Mouse (Mus musculus) limb, embryonic 14.5 days (tissue): ENCODE data around the gene Fkbp2. TPM values are rescaled to one million over a fixed set of nuclear protein-coding genes. Genes with fewer than 3 reads are reported as not detected.

ENCODE experiments used
- ATAC-seq: fragments of 200-750 bp; cut with Nextera tagmentation; 2 replicates; pipeline ENCODE4 v1.8.0; 2017; ENCODE audit warnings: low read depth, moderate number of reproducible peaks, moderate TSS enrichment; ENCODE audit not compliant: low FRiP score
- DNase-seq: peaks from one replicate; pipeline ENCODE4 v3.0.0-alpha.2; 2015; ENCODE audit warnings: low spot score
- H3K27ac ChIP-seq: fragments of 300-500 bp; sonication (generic); replicated peaks from 2 replicates; pipeline ENCODE4 v1.5.1; 2014; ENCODE audit warnings: low read depth, mild to moderate bottlenecking, low read length, moderate library complexity, mixed read lengths
- H3K27me3 ChIP-seq: fragments of 300-500 bp; sonication (generic); 2 replicates; pipeline ENCODE4 v1.6.1; 2014; ENCODE audit warnings: low read length, mixed read lengths; ENCODE audit not compliant: control insufficient read depth, insufficient read depth
- H3K36me3 ChIP-seq: fragments of 300-500 bp; sonication (generic); 2 replicates; pipeline ENCODE4 v1.6.1; 2014; ENCODE audit warnings: mild to moderate bottlenecking, low read length, moderate library complexity, mixed read lengths; ENCODE audit not compliant: control insufficient read depth, insufficient read depth
- H3K4me1 ChIP-seq: fragments of 300-500 bp; sonication (generic); 2 replicates; pipeline ENCODE4 v1.6.1; 2014; ENCODE audit warnings: antibody characterized with exemption, low read length, mixed read lengths; ENCODE audit not compliant: control insufficient read depth, insufficient read depth
- H3K4me2 ChIP-seq: fragments of 300-500 bp; sonication (generic); replicated peaks from 2 replicates; pipeline ENCODE4 v1.6.1; 2014; ENCODE audit warnings: low read depth, mild to moderate bottlenecking, low read length, moderate library complexity; ENCODE audit not compliant: severe bottlenecking
- H3K4me3 ChIP-seq: fragments of 300-500 bp; sonication (generic); replicated peaks from 2 replicates; pipeline ENCODE4 v1.5.1; 2014; ENCODE audit warnings: low read length
- H3K9ac ChIP-seq: fragments of 300-500 bp; sonication (generic); 2 replicates; pipeline ENCODE4 v1.6.1; 2014; ENCODE audit warnings: mild to moderate bottlenecking, low read depth, low read length, moderate library complexity; ENCODE audit not compliant: severe bottlenecking
- H3K9me3 ChIP-seq: fragments of 300-500 bp; sonication (generic); 2 replicates; pipeline ENCODE4 v1.6.1; 2016; ENCODE audit warnings: low read length; ENCODE audit not compliant: control insufficient read depth
- POLR2A ChIP-seq: fragments of 200-500 bp; IDR thresholded peaks from 2 replicates; pipeline ENCODE4 v1.8.0; 2012; ENCODE audit warnings: inconsistent platforms, mild to moderate bottlenecking, moderate library complexity, borderline replicate concordance; ENCODE audit not compliant: insufficient read depth, insufficient read length; ENCODE audit errors: extremely low read depth
- WGBS: fragments of 180-500 bp; shearing (Covaris S2); extraction: QIAGEN DNeasy Blood & Tissue Kit; methylation state at CpG from one replicate; pipeline ENCODE4 v1.1.7; 2014; 5-methylcytosine and 5-hydroxymethylcytosine counted together
- polyA plus RNA-seq, 2 experiments: library from polyadenylated mRNA; depleted of rRNA in 1 of 2; stranded (reverse) in 1 of 2; unstranded in 1 of 2; fragments of >200 nt; fragmentation: Nextera tagmentation in 1 of 2; extraction: Ambion mirVana in 1 of 2; gene quantifications; 2 replicates each; pipeline versions ENCODE4 v1.2.1 to v1.2.3; 2012 to 2014

The Fkbp2 gene
- polyA plus RNA-seq, 2 experiments, result 73.3 to 80.5 TPM

GRCm38 (mm10) chr19:6977759-6978638, 2.3 kb downstream of the Fkbp2 start:
- WGBS, result 83% methylated on average over 13 of the region's 13 CpGs

GRCm38 (mm10) chr19:6975537-6976521, 4.5 kb downstream of the Fkbp2 start, which contains the start of gene Plcb3:
TSS of gene Plcb3 (minus strand) at chr19:6976470.
- Histone ChIP-seq H3K9me3 (no peaks in the 10 kb centered on the region), H3K9ac (peak within 1 kb of the TSS; percentile 69), H3K4me1 (peaks cover 15% of the 10 kb centered on the region), H3K36me3 (peaks cover 14% of the 10 kb centered on the region; the same call in 1 of the 2 replicates), H3K27ac (peak within 1 kb of the TSS; percentile 87), H3K27me3 (no peaks in the 10 kb centered on the region), H3K4me3 (peak within 1 kb of the TSS; percentile 67), H3K4me2 (peak within 1 kb of the TSS; percentile 86)
- TF ChIP-seq POLR2A, result no peak
- 1% methylated on average over 16 of the region's 16 CpGs for WGBS
- no peak for ATAC-seq
- peak; percentile 78 for DNase-seq

More at GRCm38 (mm10) chr19:6977759-6978638, 2.3 kb downstream of the Fkbp2 start:
- H3K4me2 ChIP-seq, result peak overlapping the region; percentile 68; the same call in 1 of the 2 replicates
- ATAC-seq (no peak), DNase-seq (no peak)
- H3K27ac ChIP-seq, result no peak overlapping the region
- no peak for TF ChIP-seq POLR2A
- no peak overlapping the region for H3K9ac ChIP-seq
- H3K4me3 ChIP-seq, result peak overlapping the region; percentile 69
- no peaks in the 10 kb centered on the region for H3K9me3 ChIP-seq
- H3K27me3 ChIP-seq, result no peaks in the 10 kb centered on the region
- H3K4me1 ChIP-seq, result peaks cover 21% of the 10 kb centered on the region
- peaks cover 24% of the 10 kb centered on the region for H3K36me3 ChIP-seq

- no peaks in the 10 kb centered on the region for H3K27me3 ChIP-seq
- peaks cover 23% of the 10 kb centered on the region for H3K4me1 ChIP-seq
- DNase-seq (peak; percentile 91), ATAC-seq (peak; percentile 75)
- H3K27ac ChIP-seq, result peak within 1 kb of the TSS; percentile 87
- 0 out of 2 replicates have a peak, but pooled peaks have one; percentile 12 for TF ChIP-seq POLR2A
- H3K9ac ChIP-seq, result peak within 1 kb of the TSS; percentile 69
- H3K4me3 ChIP-seq, result peak within 1 kb of the TSS; percentile 67
- no peaks in the 10 kb centered on the region for H3K9me3 ChIP-seq
- H3K4me2 ChIP-seq, result peak within 1 kb of the TSS; percentile 86
- peaks cover 14% of the 10 kb centered on the region; the same call in 1 of the 2 replicates for H3K36me3 ChIP-seq
- under 1% methylated on average over 42 of the region's 84 CpGs for WGBS
Measured at GRCm38 (mm10) chr19:6974211-6975205, 5.8 kb downstream of the Fkbp2 start, which contains the start of gene Ppp1r14b. TSS of gene Ppp1r14b (plus strand) at chr19:6974968.

GRCm38 (mm10) chr19:6973581-6974190, 6.6 kb downstream of the Fkbp2 start:
- Histone ChIP-seq H3K4me3 (peak overlapping the region; percentile 67), H3K4me2 (peak overlapping the region; percentile 86), H3K9me3 (no peaks in the 10 kb centered on the region), H3K36me3 (peaks cover 14% of the 10 kb centered on the region; the same call in 1 of the 2 replicates), H3K4me1 (peaks cover 22% of the 10 kb centered on the region), H3K27me3 (no peaks in the 10 kb centered on the region), H3K9ac (peak overlapping the region; percentile 69; the same call in 1 of the 2 replicates), H3K27ac (no peak overlapping the region)
- no peak for ATAC-seq
- no peak for DNase-seq
- no peak for TF ChIP-seq POLR2A
- WGBS, result 30% methylated on average over 12 of the region's 12 CpGs
